Mouse (Mus musculus) adrenal gland, adult (tissue): ENCODE data around the gene Cmas.

Experiments
- DNase-seq, 2 experiments: peaks; one replicate each; pipeline ENCODE4 v3.0.0; 2022 to 2023; ENCODE audit warnings: low spot score in 1 of 2; ENCODE audit not compliant: inconsistent age in 2 of 2

Cmas gene

DNA sequence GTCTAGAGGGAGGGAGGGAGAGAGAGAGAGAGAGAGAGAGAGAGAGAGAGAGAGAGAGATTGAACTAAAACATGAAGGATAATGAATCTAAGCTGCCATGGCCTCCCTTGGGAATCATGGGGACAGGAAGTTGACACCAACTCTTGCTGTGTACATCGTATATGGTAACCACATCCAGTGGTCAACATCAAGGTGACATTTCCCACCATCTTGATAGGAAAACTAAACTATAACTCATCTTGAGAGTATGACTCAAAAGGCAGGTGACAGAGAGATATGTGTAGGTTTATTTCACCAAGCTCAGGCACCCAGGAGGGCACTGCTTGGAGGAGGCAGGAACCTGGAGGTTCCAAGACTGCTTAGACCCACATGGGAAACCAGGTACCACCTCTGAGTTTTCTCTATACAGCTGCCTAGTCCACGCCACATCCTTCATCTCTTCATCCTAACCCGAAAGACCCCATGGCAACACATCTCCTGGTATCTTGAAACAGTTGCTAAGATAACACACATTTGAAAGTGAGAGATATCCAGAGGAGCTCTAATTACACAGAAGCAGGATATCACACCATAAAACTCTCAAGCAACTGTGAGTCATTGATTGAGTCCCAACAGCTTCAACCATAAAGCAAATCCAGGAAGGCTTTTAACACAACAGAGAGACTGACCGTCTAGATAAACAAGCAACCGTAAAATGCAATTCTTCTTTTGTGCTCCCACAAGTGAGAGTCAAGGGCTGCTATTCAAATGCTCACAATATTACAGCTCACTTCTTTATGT, 66.7 kb downstream of the Cmas start:
- DNase-seq = no peak
